Mouse (Mus musculus) urinary bladder, adult 2 months (tissue): Measurements from ENCODE around the gene Fam222b. TPM values are rescaled to one million over a fixed set of nuclear protein-coding genes. Genes with fewer than 3 reads are reported as not detected.

Source experiments
- DNase-seq: peaks from one replicate; pipeline ENCODE4 v3.0.0; 2022; ENCODE audit warnings: low spot score
- polyA plus RNA-seq: library from polyadenylated mRNA; depleted of rRNA; stranded (reverse); fragments of >200 nt; gene quantifications from 2 replicates; pipeline ENCODE4 v1.2.3, GENCODE M21; 2012

The Fam222b gene
- polyA plus RNA-seq, 1 experiment = 6.1 TPM

GRCm38 (mm10) chr11:78164604-78164923, 70.1 kb downstream of the Fam222b start:
- no peak for DNase-seq

- DNase-seq = peak; percentile 72
Measured at GRCm38 (mm10) chr11:78164924-78165760, 70.7 kb downstream of the Fam222b start, which contains the start of gene Traf4. Traf4 (minus strand) TSS chr11:78165589.

GRCm38 (mm10) chr11:78165761-78166109, 71.3 kb downstream of the Fam222b start:
- no peak for DNase-seq

DNA sequence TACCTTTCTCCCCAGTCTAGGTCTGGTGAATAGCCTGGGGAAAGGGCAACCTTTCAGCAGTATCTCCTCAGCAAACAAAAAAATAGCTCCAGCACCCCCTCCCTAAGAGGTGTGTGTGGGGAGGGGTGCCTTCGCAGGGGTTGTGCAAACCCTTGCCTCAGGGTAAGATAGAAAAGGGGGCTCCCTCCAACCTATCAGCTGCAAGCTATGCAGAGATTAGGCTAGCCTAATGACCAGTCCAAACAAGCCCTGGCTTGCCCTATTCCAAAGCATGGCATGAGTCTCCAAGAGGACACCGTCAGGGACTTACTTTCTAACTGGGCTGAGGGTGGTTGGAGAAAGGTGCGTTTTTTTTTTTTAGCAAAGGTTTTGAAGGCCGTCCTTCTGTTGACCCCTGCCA, 71.7 kb downstream of the Fam222b start:
- DNase-seq = no peak

DNA sequence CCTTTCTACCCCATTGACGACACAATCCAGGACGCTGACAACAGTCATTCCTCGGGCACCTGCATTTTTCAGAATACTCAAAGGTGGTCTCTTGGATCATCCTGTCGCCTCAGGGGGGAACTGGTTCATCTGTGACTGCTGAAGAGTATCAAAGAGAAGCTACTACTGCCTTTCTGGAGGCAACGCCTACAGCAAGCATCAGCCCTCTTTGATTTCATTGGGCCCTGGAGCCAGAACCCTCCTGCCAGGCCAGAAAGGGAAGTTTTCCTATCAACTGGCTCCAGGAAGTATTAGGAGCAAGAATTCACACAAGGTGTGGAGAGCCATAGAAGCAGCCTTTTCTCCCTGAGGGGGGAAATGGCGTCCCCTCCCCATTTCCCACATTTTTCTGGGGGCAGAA, 72.2 kb downstream of the Fam222b start:
- DNase-seq = no peak

DNA sequence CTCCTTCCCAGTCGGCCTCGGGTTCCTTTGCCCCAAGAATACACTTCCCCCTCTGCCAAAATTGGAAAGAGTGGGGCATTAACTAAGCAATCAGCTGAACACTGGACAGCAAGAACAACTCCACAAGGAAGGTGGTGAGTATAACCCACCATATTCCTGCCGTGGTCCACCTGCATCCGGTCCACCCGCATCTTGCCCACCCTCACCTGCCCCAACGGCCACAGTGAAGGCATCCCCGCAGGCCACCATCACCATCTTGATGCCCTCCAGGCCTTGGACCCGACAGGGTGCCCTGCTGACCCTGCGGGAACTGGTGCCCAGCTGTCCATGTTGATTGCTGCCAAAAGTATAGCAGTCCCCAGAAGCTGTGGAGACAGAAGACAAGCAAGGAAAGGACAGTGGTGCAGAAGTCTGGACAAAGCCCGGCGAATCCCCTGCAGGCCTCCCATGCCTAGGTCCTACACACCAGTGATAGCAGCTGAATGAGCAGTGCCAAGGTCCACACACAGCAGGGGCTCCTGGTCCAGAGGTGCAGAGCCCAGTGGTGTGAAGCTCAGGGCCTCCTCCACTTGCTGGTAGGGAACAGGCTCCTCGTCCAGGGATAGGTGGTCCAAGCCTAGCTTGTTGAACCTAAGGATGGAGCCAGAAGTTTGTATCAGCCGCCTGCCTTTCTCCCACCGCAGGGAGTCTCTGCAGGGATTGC, 72.9 kb downstream of the Fam222b start:
- DNase-seq = no peak

- DNase-seq = no peak
Measured at GRCm38 (mm10) chr11:78168541-78169468, 74.3 kb downstream of the Fam222b start.

- no peak for DNase-seq
Measured at GRCm38 (mm10) chr11:78170306-78170705, 75.8 kb downstream of the Fam222b start.

DNA sequence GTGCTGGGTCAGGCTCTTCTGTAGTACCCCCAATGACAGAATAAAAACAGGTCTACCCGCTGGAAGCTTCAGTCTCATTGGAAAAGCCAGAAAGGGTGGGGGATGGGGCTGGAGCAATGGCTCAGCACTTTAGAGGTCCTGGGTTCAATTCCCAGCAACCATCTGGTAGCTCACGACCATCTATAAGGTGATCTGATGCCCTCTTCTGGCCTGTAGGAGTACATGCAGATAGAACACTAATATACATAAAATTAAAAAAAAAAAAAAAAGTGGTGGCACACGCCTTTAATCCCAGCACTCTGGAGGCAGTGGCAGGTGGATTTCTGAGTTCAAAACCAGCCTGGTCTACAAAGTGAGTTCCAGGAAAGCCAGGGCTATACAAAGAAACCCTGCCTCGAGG, 76.9 kb downstream of the Fam222b start:
- DNase-seq = no peak

DNA sequence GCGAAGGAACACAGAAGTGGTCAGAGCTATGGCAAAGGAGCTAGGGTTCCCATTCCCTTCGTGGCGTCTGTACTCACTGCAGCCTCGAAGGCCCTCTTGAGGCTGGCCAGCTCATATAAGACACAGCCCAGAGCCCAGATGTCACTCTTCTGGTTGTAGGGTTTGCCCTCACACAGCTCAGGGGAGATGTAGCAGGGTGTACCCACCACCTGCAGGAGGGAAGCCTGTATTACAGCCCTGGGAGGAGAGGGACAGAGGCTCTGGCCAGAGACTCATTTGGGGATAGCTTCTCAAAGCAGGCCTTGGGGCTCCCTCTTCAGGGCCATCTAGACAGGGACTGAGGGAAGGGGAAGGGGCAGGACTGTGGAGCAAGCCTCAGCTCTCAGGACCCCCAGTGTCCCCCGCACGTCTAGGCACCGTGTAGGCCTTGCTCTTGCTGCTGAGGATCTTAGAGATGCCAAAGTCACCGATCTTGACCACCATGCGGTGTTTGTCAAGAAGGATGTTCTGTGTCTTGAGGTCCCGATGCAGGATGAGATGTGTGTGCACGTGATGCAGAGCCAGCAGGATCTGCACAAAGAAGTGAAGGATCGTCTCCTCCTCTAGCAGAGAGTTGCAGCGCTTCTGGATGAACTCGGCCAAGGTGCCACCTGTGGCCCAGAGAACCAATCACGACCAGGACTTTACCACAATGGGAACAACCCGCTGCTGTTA, 77.7 kb downstream of the Fam222b start:
- DNase-seq = no peak

GRCm38 (mm10) chr11:78172748-78173383, 78.4 kb downstream of the Fam222b start:
- DNase-seq = no peak

GRCm38 (mm10) chr11:78174506-78174905, 80.0 kb downstream of the Fam222b start:
- DNase-seq = no peak

GRCm38 (mm10) chr11:78175771-78176401, 81.4 kb downstream of the Fam222b start:
- DNase-seq = no peak

DNA sequence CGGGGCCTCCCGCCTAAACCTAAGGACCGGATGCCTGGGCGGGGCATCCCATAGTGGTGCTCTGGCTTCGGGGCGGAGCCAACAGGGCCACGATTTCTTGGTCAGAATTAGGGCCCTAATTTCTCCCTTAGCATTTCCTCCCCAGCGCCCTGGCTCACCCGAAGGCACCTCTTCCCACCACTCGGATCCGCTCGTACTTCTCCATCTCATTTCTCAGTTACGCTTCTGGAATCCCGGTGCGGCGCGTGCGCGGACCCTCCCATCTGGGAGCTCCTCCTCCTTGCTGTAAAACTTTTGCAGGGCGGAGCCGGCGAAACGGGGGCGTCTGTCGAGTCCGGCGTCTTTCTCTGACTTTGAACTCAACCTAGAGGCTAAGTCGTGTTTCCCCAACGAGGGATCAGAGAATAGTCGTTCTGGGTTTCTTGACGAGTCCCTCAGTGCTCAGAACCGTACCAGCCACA, 82.0 kb downstream of the Fam222b start, which contains the start of the genes Nek8 and Tlcd1:
Gene Nek8 (minus strand): TSS at position 274 of the 461 bp plus-strand sequence.
Gene Tlcd1 (plus strand): TSS at position 310 of the 461 bp plus-strand sequence.
- DNase-seq = peak; percentile 82

DNA sequence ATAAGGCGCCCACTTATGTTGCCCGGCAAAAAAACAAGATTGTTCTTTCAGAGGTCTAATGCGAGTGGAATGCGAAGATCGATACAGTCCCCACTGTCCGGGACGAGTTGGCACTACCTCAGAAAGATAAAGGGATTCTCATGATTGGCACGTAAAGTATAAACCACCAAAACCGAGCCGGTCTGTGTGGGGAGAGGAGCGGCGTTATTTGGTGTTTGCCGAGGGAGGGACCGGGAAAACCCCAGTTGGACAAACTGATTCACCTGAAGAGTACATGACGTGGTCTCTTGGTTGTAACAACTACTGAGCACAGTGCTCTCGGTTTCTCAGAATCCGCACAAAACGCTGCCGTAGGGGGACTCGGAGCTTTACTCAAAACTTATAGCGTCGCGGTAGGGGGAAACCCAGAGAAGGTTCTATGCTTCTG, 82.5 kb downstream of the Fam222b start:
- DNase-seq = no peak

- DNase-seq = no peak
Measured at GRCm38 (mm10) chr11:78177437-78177836, 83.0 kb downstream of the Fam222b start.

GRCm38 (mm10) chr11:78177903-78178858, 83.7 kb downstream of the Fam222b start:
- peak; percentile 83 for DNase-seq

DNA sequence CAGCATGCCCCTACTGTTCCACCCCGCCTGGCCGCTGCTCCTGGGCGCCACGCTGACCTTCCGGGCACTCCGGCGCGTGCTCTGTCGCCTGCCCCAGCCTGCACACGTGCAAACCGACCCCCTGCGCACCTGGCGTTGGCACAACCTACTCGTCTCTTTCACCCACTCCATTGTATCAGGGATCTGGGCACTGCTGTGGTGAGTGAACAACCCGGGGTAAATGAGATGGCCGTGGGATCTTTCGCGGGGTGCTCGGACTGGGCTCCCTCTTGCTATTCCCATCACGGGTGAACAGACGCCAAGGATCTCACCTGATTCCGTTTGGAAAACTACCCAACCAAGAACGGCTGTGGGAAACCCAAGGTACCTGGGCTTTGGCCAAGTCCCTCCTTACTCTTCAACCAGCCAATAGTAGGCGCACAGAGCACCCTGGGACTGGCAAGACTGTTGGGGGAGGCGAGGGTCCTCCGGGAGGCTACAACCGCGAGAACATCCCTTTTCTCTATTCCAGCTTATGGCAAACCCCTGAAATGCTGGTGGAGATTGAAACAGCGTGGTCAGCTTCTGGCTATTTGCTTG, 84.5 kb downstream of the Fam222b start:
- peak; percentile 53 for DNase-seq
